Mouse (Mus musculus) lung, adult 2 months (tissue): ENCODE data around the gene Psmd11. TPM values are rescaled to one million over a fixed set of nuclear protein-coding genes. Genes with fewer than 3 reads are reported as not detected.

Experiments used
- DNase-seq: peaks from one replicate; pipeline ENCODE4 v3.0.0; 2022
- H3K4me1 ChIP-seq: fragments of 200-500 bp; 2 replicates; pipeline ENCODE4 v1.6.1; 2011; ENCODE audit warnings: low read length; ENCODE audit not compliant: control insufficient read depth, insufficient read depth
- H3K4me3 ChIP-seq: fragments of 200-500 bp; replicated peaks from 2 replicates; pipeline ENCODE3; 2011; ENCODE audit warnings: low read depth, mild to moderate bottlenecking, control low read depth, low read length; ENCODE audit errors: extremely low read depth
- CTCF ChIP-seq: fragments of 200-500 bp; IDR thresholded peaks from 2 replicates; pipeline ENCODE4 v1.5.1; 2011; ENCODE audit warnings: mild to moderate bottlenecking, low read length, control low read depth; ENCODE audit not compliant: insufficient read depth
- POLR2A ChIP-seq: fragments of 200-500 bp; IDR thresholded peaks from 2 replicates; pipeline ENCODE4 v1.6.1; 2011; ENCODE audit warnings: low read depth, mild to moderate bottlenecking, control low read depth, low read length, borderline replicate concordance; ENCODE audit errors: extremely low read depth
- WGBS: fragments of 180-500 bp; shearing (Covaris S2); methylation state at CpG from one replicate; pipeline ENCODE4 v1.1.7; 2018; 5-methylcytosine and 5-hydroxymethylcytosine counted together
- polyA plus RNA-seq: library from polyadenylated mRNA; depleted of rRNA; stranded (reverse); fragments of >200 nt; gene quantifications from 2 replicates; pipeline ENCODE4 v1.2.3, GENCODE M21; 2012

The Psmd11 gene
- polyA plus RNA-seq, 1 experiment = 48.3 TPM

DNA sequence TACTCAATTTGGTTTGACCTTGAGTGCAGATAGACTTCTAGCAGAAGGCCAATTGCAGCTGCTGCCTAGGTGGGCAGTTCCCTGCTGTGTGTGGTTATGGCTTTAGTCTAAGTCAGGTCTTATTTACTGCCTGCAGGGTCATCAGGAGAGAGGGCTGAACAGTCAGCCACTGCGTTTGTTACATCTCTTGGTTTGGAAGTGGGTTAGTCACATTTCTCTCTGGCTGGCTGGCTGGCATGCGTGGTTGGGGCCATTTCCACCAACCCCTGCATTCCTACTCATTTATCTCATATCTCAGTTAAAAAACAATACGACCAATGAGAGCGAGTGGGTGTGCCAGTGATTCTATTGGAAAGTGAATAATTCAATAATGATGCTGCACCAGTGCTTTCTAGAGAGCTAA lies 71.1 kb downstream of the Psmd11 start:
- TF ChIP-seq CTCF = no peak
- TF ChIP-seq POLR2A = no peak
- 70% methylated on average over 4 of the region's 4 CpGs for WGBS
- Histone ChIP-seq H3K4me3 (no peak overlapping the region), H3K4me1 (peaks cover under 1% of the 10 kb centered on the region; the same call in 1 of the 2 replicates)
- DNase-seq = no peak

DNA sequence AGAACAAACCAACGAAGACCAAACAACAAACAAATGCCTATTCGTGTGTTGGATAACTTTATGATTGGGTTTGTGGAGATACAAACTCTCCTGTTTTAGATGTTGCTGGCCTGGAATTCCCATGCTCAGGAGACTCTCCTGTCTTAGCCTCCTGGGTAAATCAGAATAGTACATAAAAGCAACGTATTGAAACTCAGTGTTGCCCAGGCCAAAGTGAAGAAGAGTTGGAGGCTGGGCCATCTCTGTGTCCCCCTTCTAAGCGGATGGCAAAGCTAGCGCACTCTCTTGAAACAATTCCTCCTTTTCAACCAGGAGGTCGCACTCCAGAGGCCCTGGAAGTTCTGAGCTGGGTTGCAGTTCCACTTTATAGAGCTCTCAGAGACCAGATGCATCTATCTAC lies 74.9 kb downstream of the Psmd11 start:
- Histone ChIP-seq H3K4me1 (peaks cover 4% of the 10 kb centered on the region), H3K4me3 (no peak overlapping the region)
- WGBS = 88% methylated on average over 6 of the region's 6 CpGs
- DNase-seq = no peak
- no peak for TF ChIP-seq CTCF
- no peak for TF ChIP-seq POLR2A

DNA sequence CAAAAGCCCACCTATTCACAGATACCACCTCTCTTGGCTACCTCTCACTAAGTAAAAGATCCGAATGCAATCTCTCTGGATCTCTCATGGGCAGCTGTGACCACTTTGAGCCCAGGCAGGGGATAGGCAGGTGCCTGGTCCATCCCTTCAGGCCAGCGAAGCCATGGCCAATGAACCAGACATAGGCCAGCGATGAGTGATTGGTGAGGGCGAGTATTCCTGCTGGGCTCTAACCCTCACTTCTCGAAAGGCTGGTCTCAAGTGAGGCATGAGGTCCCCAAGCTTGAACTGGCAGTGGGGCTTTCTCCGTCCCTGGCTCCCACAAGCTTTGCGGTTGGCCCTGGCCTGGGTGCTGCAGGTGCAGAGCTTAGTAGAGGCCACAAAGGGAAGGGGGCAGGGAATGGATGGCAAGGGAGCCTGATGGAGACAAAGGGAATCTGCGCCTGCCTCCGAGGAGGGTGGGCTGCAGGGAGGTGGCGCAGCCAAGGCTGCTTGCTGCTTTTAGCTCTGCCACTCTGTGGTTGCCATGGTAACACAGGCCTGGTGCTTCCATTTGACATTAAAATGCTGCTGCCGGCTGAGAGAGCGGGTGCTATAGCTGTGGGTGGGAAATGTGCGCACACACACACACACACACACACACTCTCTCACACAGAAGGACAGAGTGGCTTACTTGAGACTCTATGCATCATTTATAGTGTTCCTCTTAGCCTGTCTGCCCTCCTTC lies 75.5 kb downstream of the Psmd11 start:
- Histone ChIP-seq H3K4me3 (no peak overlapping the region), H3K4me1 (peaks cover 4% of the 10 kb centered on the region)
- no peak for TF ChIP-seq POLR2A
- TF ChIP-seq CTCF = no peak
- DNase-seq = no peak
- WGBS = 76% methylated on average over 13 of the region's 13 CpGs

DNA sequence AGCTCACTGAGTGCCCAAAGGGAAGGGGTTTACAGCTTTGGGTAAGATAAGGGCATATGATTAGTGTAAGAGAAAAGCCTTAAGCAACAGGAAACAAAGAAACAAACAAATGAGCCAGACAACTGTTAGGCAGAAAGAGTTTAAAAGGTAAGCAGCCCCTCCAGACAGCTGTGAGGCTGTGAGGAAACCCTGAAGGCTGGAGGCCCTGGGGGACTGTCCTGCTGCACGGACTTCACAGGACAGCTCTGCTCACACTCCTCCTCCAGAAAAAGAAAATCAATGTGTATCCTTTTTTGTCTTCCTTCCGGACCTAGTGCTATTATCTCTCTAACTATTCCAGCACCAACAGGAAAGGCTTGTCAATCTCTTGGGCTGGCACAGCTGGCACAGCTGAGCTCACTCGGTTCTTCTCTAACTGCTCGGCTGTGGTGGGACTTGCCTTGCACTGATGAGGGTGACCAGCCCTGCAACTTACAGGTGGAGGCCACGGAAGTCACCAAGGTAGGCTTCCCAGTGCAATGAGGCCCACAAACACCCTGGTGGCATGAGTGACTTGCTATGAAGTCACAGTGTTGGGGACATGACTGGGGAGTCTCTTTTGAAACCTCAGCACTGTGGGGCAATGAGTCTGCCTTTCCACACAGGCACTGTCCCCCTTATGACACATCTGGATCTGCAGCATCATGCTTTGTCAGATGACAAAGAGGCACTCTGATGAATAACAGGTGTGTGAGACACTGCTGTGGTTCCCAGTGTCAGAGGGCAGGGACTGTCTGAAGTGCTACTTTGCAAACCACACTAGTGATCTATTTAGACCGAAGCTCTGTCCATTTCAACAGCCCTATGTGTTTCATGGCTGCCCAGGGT lies 76.3 kb downstream of the Psmd11 start:
- peaks cover 7% of the 10 kb centered on the region; the same call in 1 of the 2 replicates for H3K4me1 ChIP-seq
- H3K4me3 ChIP-seq = no peak overlapping the region
- TF ChIP-seq POLR2A (no peak), CTCF (no peak)
- DNase-seq = no peak
- WGBS = 42% methylated on average over 6 of the region's 6 CpGs

DNA sequence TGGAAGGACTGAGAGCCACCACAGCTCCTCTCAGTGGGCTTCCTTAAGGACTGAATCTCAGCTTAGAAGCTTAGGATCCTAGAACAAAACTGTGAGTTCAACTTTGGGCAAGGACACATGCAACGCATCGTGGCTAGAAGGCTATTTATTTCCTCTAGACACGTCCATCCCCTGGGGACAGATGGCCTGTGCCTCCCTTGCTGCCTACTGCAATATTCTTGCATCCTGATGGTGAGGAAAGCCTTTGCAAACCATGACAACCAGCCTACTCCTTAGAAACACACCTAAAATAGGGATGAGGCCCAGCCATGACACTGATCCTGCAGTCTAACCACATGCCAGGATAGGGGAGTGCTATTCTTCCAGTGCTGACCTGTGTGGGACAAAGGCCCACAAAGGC lies 77.2 kb downstream of the Psmd11 start:
- no peak for DNase-seq
- WGBS = 79% methylated on average over 3 of the region's 3 CpGs
- no peak for TF ChIP-seq POLR2A
- TF ChIP-seq CTCF = no peak

DNA sequence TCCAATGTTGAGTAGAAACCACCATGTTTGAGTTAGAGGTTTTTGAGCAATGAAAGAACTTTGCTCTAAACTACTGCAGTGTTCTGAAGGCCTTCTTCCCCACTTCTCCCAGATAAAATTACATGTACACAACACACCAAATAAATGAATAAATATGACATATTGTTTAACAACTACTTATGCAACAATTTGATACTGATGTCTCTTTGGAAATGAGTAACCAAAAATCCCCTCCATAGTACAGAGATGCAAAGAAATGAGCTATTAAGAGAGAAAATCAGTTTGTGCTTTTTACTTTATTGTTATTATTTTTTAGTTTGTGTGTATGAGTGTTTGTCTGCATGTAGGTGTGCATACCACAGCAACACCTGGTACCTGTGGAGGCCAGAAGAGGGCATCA lies 78.1 kb downstream of the Psmd11 start:
- no peak for DNase-seq
- Histone ChIP-seq H3K4me3 (no peak overlapping the region), H3K4me1 (peaks cover 7% of the 10 kb centered on the region; the same call in 1 of the 2 replicates)
- TF ChIP-seq POLR2A (no peak), CTCF (no peak)

More for the DNA sequence above, 77.2 kb downstream of the Psmd11 start:
- Histone ChIP-seq H3K4me1 (peaks cover 7% of the 10 kb centered on the region; the same call in 1 of the 2 replicates), H3K4me3 (no peak overlapping the region)

DNA sequence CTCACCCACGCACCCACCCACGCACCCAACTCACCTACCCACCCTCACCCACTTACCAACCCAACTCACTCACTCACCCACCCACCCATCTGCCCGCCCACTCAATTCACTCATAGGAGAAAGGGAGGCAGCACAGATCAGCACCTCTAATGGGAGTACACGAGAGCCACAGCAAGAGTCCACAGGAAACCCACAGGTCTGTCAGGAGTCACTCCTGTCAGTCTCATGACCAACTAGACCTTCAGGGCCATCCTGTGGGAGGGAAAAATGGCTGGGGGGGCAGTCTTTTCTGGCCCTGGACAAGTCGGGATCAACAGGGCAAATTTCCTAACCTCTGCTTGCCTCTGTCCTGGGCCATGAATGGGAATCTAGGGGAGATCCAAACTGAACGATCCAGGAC lies 79.4 kb downstream of the Psmd11 start:
- H3K4me3 ChIP-seq = no peak overlapping the region
- DNase-seq = no peak
- TF ChIP-seq CTCF = no peak
- 82% methylated on average over 6 of the region's 6 CpGs for WGBS
- peaks cover 7% of the 10 kb centered on the region; the same call in 1 of the 2 replicates for H3K4me1 ChIP-seq

DNA sequence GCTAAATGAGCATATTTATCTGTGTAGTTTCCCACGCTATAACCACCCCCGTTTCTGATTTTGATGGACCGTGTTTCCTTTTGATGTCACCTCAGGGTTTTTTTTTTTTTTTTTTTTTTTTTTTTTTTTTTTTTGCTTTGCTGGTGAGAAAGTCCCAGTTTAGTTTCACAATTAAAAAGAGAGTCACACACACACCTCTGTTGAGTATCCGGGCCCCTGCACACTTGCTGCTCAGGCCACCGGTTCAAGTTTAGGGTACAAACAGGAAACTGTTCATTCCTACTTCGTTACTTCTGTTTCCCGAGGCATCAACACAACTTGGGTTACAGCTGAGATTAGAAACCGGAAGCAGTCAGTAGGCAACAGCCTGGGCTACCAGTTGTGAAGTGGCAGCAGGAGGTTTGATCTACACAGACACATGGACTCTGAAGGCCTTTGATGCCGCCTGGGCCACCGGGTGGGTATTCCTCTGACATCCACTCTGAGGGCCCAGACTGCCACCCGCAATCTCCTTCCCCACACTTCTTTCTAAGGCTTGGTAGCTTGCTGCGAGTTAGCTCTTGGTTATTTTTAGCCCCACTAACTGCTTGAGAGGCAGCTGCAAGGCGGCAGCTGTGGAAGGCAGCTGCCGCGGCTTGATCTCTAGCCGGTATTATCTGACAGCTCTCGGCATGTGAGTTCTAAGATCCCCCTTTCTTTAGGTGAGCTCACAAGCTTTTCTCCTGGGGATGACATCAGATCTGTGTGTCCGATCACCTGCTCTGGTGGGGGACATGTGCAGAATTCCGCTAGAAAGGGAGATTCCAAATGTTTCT lies 80.2 kb downstream of the Psmd11 start:
- TF ChIP-seq POLR2A (no peak), CTCF (no peak)
- no peak overlapping the region for H3K4me3 ChIP-seq
- peaks cover 7% of the 10 kb centered on the region; the same call in 1 of the 2 replicates for H3K4me1 ChIP-seq
- 33% methylated on average over 19 of the region's 19 CpGs for WGBS
- no peak for DNase-seq

DNA sequence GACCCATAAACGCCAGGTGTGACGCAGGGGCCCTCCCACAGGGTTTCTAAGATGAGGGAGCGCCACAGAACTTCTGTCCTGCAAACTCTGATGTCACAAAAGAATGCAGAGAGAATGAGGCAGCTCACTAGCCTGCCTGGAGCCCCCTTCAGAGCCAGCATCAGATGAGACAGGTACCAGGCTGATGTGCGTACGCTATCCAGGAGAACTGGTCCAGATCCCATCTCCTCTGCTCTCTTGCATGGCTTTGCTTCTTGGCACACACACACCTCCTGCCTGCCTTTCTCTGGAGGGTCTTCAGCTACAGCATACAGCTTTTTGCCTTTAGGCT lies 80.7 kb downstream of the Psmd11 start:
- DNase-seq = no peak
- no peak for TF ChIP-seq POLR2A
- no peak for TF ChIP-seq CTCF
- WGBS = 82% methylated on average over 5 of the region's 5 CpGs
- Histone ChIP-seq H3K4me3 (no peak overlapping the region), H3K4me1 (peaks cover 7% of the 10 kb centered on the region; the same call in 1 of the 2 replicates)
